ENCODE assay signal across 20 mouse cellular contexts in the genomic region with DNA sequence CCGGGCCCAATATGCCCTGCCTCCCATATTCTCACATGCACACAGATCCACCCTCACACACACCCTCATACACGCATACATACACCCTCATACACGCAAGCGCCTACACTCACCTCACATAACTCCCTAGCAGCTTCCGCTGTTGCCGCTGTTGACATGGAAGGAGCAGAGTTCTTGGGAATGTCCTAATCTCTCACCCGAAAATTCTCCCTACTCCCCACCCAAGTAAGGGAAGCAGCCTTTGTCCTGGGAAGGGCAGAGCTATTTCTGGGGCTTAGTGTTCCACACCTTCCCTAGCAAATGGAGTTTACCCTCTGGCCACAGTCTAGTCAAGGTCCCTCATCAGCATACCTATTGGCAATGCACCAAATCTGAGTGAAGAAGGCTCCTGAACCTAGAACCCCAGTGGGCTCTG. TPM values are rescaled to one million over a fixed set of nuclear protein-coding genes. Genes with fewer than 3 reads are reported as not detected.
DNase-seq lines count a peak whose midpoint lies in the region; ATAC-seq and TF ChIP-seq lines count a peak whose summit lies in the region.
"Had no signal": no experiment of that assay in that cellular context is flagged by ENCODE, and none has a peak within 500 bp of the region (broad histone marks: within the 10 kb centered on the region; RNA-seq: fewer than 3 reads in every experiment).

No protein-coding gene starts in this region.

- DNase-seq in kidney, adult 2 months: peak; percentile 94
- no peak for DNase-seq in ES-E14 (ENCODE audit: low read depth, low spot score)
- peak; percentile 73 to 91 for DNase-seq in kidney, postnatal 36 days
- no peak for DNase-seq in midbrain, embryonic 10.5 days (ENCODE audit: low spot score)
- no peak for DNase-seq in layer of hippocampus, adult 9-10 months (ENCODE audit: low spot score)
- DNase-seq in forebrain, postnatal 0 days: no peak
- DNase-seq: B cell, adult 2 months; cerebellum, adult 8-10 months; gastrocnemius, postnatal 14 days; heart, postnatal 10 days; spleen, adult 18-20 months; thymus, postnatal 4 days had no signal

- no peaks in the 10 kb centered on the region for H3K36me3 ChIP-seq in kidney, adult 2 months (ENCODE audit: control insufficient read depth, insufficient read depth, low read length)
- H3K36me3 ChIP-seq in kidney, embryonic 15.5 days: no peaks in the 10 kb centered on the region
- H3K36me3 ChIP-seq in ES-E14 (ENCODE audit: control insufficient read depth, insufficient read depth, low read length, poor library complexity, severe bottlenecking): no peaks in the 10 kb centered on the region
- H3K36me3 ChIP-seq in intestine, postnatal 0 days (ENCODE audit: control insufficient read depth, insufficient read depth): no peaks in the 10 kb centered on the region
- no peaks in the 10 kb centered on the region for H3K36me3 ChIP-seq in midbrain, embryonic 10.5 days
- H3K36me3 ChIP-seq in forebrain, postnatal 0 days (ENCODE audit: insufficient read depth): no peaks in the 10 kb centered on the region
- H3K36me3 ChIP-seq: embryonic facial prominence, embryonic 10.5 days; hindbrain, embryonic 12.5 days; midbrain, embryonic 13.5 days; neural tube, embryonic 15.5 days had no signal

- H3K9ac ChIP-seq in kidney, embryonic 15.5 days: no peak overlapping the region
- peak overlapping the region; percentile 58 for H3K9ac ChIP-seq in ES-E14 (ENCODE audit: insufficient read depth, low read depth, low read length, poor library complexity, severe bottlenecking)
- H3K9ac ChIP-seq in intestine, postnatal 0 days (ENCODE audit: low read depth, low read length): no peak overlapping the region
- H3K9ac ChIP-seq in forebrain, postnatal 0 days: no peak overlapping the region
- H3K9ac ChIP-seq: hindbrain, embryonic 12.5 days; liver, embryonic 14.5 days; midbrain, embryonic 13.5 days; neural tube, embryonic 15.5 days had no signal

- TF ChIP-seq POLR2A in kidney, adult 2 months (IDR thresholded peaks at IDR 0.05; ENCODE audit: low read depth, low read length): no peak

- no peak for ATAC-seq in kidney, embryonic 15.5 days (replicated peaks; ENCODE audit: low FRiP score)
- ATAC-seq in intestine, postnatal 0 days: peak; percentile 84
- no peak for ATAC-seq in forebrain, postnatal 0 days
- ATAC-seq: lung, postnatal 0 days; midbrain, embryonic 13.5 days had no signal

- in situ Hi-C loops in ES-E14 (cut with MboI; ENCODE audit: low sequenced_read_pairs in 2 of 2, unreplicated experiment in 2 of 2): no loop called here

- H3K27ac ChIP-seq in kidney, adult 2 months (ENCODE audit: insufficient read depth, low read depth, low read length): peak overlapping the region; percentile 96
- no peak overlapping the region for H3K27ac ChIP-seq in kidney, embryonic 15.5 days
- peak overlapping the region; percentile 65 for H3K27ac ChIP-seq in ES-E14 (ENCODE audit: insufficient read depth, low read depth, low read length, poor library complexity, severe bottlenecking)
- peak overlapping the region; percentile 77 for H3K27ac ChIP-seq in intestine, postnatal 0 days (ENCODE audit: low read depth, low read length)
- no peak overlapping the region for H3K27ac ChIP-seq in midbrain, embryonic 10.5 days (replicated peaks)
- no peak overlapping the region for H3K27ac ChIP-seq in forebrain, postnatal 0 days (ENCODE audit: low read depth, low read length)
- H3K27ac ChIP-seq: embryonic facial prominence, embryonic 10.5 days; hindbrain, embryonic 12.5 days; liver, embryonic 14.5 days; midbrain, embryonic 13.5 days; neural tube, embryonic 15.5 days had no signal

- H3K4me3 ChIP-seq in kidney, adult 2 months (ENCODE audit: insufficient read depth, low read depth, low read length): peak overlapping the region; percentile 48
- no peak overlapping the region for H3K4me3 ChIP-seq in kidney, embryonic 15.5 days (replicated peaks)
- H3K4me3 ChIP-seq in ES-E14 (ENCODE audit: insufficient read depth in 1 of 2, low read depth in 1 of 2, low read length in 2 of 2, poor library complexity in 1 of 2, severe bottlenecking in 1 of 2): peak overlapping the region; percentile 3 to 57; a peak in 3 of 4 replicates
- H3K4me3 ChIP-seq in intestine, postnatal 0 days (ENCODE audit: low read depth, low read length): no peak overlapping the region
- no peak overlapping the region for H3K4me3 ChIP-seq in midbrain, embryonic 10.5 days
- no peak overlapping the region for H3K4me3 ChIP-seq in forebrain, postnatal 0 days (ENCODE audit: low read depth, low read length)
- H3K4me3 ChIP-seq: embryonic facial prominence, embryonic 10.5 days; hindbrain, embryonic 12.5 days; midbrain, embryonic 13.5 days; neural tube, embryonic 15.5 days had no signal

- TF ChIP-seq CTCF in kidney, adult 2 months (conservative IDR thresholded peaks at IDR 0.05; ENCODE audit: insufficient read depth, insufficient read length, low read depth, low read length): no peak
- no peak for TF ChIP-seq CTCF in intestine, postnatal 0 days (IDR thresholded peaks at IDR 0.05; ENCODE audit: low read depth)
- TF ChIP-seq CTCF in forebrain, postnatal 0 days (IDR thresholded peaks at IDR 0.05; ENCODE audit: low read depth): no peak

- H3K4me2 ChIP-seq in kidney, embryonic 15.5 days: no peak overlapping the region
- peak overlapping the region; percentile 37 for H3K4me2 ChIP-seq in intestine, postnatal 0 days (replicated peaks; ENCODE audit: low read depth)
- H3K4me2 ChIP-seq in forebrain, postnatal 0 days (ENCODE audit: low read depth): no peak overlapping the region
- H3K4me2 ChIP-seq: hindbrain, embryonic 12.5 days; midbrain, embryonic 13.5 days; neural tube, embryonic 15.5 days had no signal

- H3K27me3 ChIP-seq in kidney, adult 2 months (replicated peaks; ENCODE audit: control insufficient read depth, insufficient read depth, low read length): no peaks in the 10 kb centered on the region
- no peaks in the 10 kb centered on the region for H3K27me3 ChIP-seq in kidney, embryonic 15.5 days
- no peaks in the 10 kb centered on the region for H3K27me3 ChIP-seq in intestine, postnatal 0 days (replicated peaks; ENCODE audit: control insufficient read depth, insufficient read depth, low read length)
- no peaks in the 10 kb centered on the region for H3K27me3 ChIP-seq in midbrain, embryonic 10.5 days (ENCODE audit: low read depth, poor library complexity, severe bottlenecking)
- no peaks in the 10 kb centered on the region for H3K27me3 ChIP-seq in forebrain, postnatal 0 days (ENCODE audit: insufficient read depth, low read length)
- H3K27me3 ChIP-seq: hindbrain, embryonic 12.5 days; midbrain, embryonic 13.5 days; neural tube, embryonic 15.5 days had no signal

- WGBS in kidney, adult 2 months: 70% methylated on average over 7 of the region's 7 CpGs
- 90% methylated on average over 7 of the region's 7 CpGs for WGBS in kidney, embryonic 15.5 days
- WGBS in intestine, postnatal 0 days: 50% methylated on average over 7 of the region's 7 CpGs
- WGBS in midbrain, embryonic 10.5 days: 91% methylated on average over 7 of the region's 7 CpGs
- 88% methylated on average over 7 of the region's 7 CpGs for WGBS in forebrain, postnatal 0 days

- peaks cover 11% of the 10 kb centered on the region; the same call in 1 of the 2 replicates for H3K4me1 ChIP-seq in kidney, adult 2 months (ENCODE audit: control insufficient read depth, insufficient read depth, low read length)
- H3K4me1 ChIP-seq in kidney, embryonic 15.5 days: peaks cover 14% of the 10 kb centered on the region
- peaks cover 5 to 33% of the 10 kb centered on the region in 2 experiments; a peak in 3 of 4 replicates for H3K4me1 ChIP-seq in ES-E14 (ENCODE audit: control insufficient read depth in 2 of 2, insufficient read depth in 2 of 2, low read length in 2 of 2, poor library complexity in 1 of 2)
- H3K4me1 ChIP-seq in intestine, postnatal 0 days (replicated peaks; ENCODE audit: control insufficient read depth, insufficient read depth, low read length): peaks cover 13% of the 10 kb centered on the region
- H3K4me1 ChIP-seq in midbrain, embryonic 10.5 days: 0 out of 2 replicates have a peak, but pooled peaks cover 4% of the 10 kb centered on the region
- H3K4me1 ChIP-seq in forebrain, postnatal 0 days (ENCODE audit: insufficient read depth): no peaks in the 10 kb centered on the region
- H3K4me1 ChIP-seq: midbrain, embryonic 13.5 days; neural tube, embryonic 15.5 days had no signal

- no peaks in the 10 kb centered on the region for H3K9me3 ChIP-seq in kidney, embryonic 15.5 days (replicated peaks)
- no peaks in the 10 kb centered on the region for H3K9me3 ChIP-seq in ES-E14 (ENCODE audit: control insufficient read depth, insufficient read depth, low read depth, low read length)
- no peaks in the 10 kb centered on the region for H3K9me3 ChIP-seq in intestine, postnatal 0 days (ENCODE audit: control insufficient read depth)
- H3K9me3 ChIP-seq in midbrain, embryonic 10.5 days (replicated peaks): no peaks in the 10 kb centered on the region
- H3K9me3 ChIP-seq in forebrain, postnatal 0 days (ENCODE audit: low read length): no peaks in the 10 kb centered on the region
- H3K9me3 ChIP-seq: embryonic facial prominence, embryonic 10.5 days; hindbrain, embryonic 12.5 days; midbrain, embryonic 13.5 days; neural tube, embryonic 15.5 days had no signal

TF ChIP-seq in ES-E14, 5 proteins besides CTCF, POLR2A, EP300 and RAD21 (continues in another document):
- TF ChIP-seq HCFC1 (IDR thresholded peaks at IDR 0.05; ENCODE audit: borderline replicate concordance, insufficient read depth, low read length) (no peak), ZC3H11A (IDR thresholded peaks at IDR 0.05; ENCODE audit: borderline replicate concordance, low read depth, low read length) (no peak), ZNF384 (IDR thresholded peaks at IDR 0.05; ENCODE audit: low read depth, low read length) (no peak), MAFK (IDR thresholded peaks at IDR 0.05; ENCODE audit: insufficient read depth, low read depth, low read length) (no peak)

RNA-seq across cellular contexts. Expression of gene Slc20a1, which starts 49.1 kb away (rescaled TPM):
- 14.0 and 14.7 TPM in 2 replicates for polyA plus RNA-seq in kidney, adult 2 months (2012; rRNA removed)
- 28.1 and 30.2 TPM in 2 replicates for polyA plus RNA-seq in kidney, embryonic 15.5 days (2015; fragmentation: Nextera tagmentation; extraction: Ambion mirVana)
- total RNA-seq in ES-E14 (2012; rRNA removed): 309 and 509 TPM in 2 replicates
- polyA plus RNA-seq in intestine, postnatal 0 days (2015; fragmentation: Nextera tagmentation; extraction: Ambion mirVana): 14.4 and 16.0 TPM in 2 replicates
- polyA plus RNA-seq in midbrain, embryonic 10.5 days (2016; fragmentation: Nextera tagmentation; extraction: Ambion mirVana): 53.7 and 55.6 TPM in 2 replicates
- total RNA-seq in forebrain, postnatal 0 days (2014; rRNA removed): 68.7 and 73.5 TPM in 2 replicates
- 27.4 and 36.5 TPM in 2 replicates for polyA plus RNA-seq in forebrain, postnatal 0 days (2015; fragmentation: Nextera tagmentation; extraction: Ambion mirVana)

RNA-seq across cellular contexts. Expression of gene Ckap2l, which starts 49.3 kb away (rescaled TPM):
- 0.07 and 0.13 TPM in 2 replicates for polyA plus RNA-seq in kidney, adult 2 months (2012; rRNA removed)
- polyA plus RNA-seq in kidney, embryonic 15.5 days (2015; fragmentation: Nextera tagmentation; extraction: Ambion mirVana): 46.4 and 49.5 TPM in 2 replicates
- total RNA-seq in ES-E14 (2012; rRNA removed): 14.7 and 15.8 TPM in 2 replicates
- 9.2 and 11.0 TPM in 2 replicates for polyA plus RNA-seq in intestine, postnatal 0 days (2015; fragmentation: Nextera tagmentation; extraction: Ambion mirVana)
- polyA plus RNA-seq in midbrain, embryonic 10.5 days (2016; fragmentation: Nextera tagmentation; extraction: Ambion mirVana): 64.6 and 69.7 TPM in 2 replicates
- total RNA-seq in forebrain, postnatal 0 days (2014; rRNA removed): 5.3 and 9.1 TPM in 2 replicates
- polyA plus RNA-seq in forebrain, postnatal 0 days (2015; fragmentation: Nextera tagmentation; extraction: Ambion mirVana): 8.9 and 9.8 TPM in 2 replicates

Comparison
In these comparisons a context has a peak if more than half of its experiments do, and no peak if none do; other contexts are left out.
1. H3K27ac ChIP-seq: peak in kidney, adult 2 months (single experiment), ES-E14 (single experiment) and intestine, postnatal 0 days (single experiment); none in kidney, embryonic 15.5 days (single experiment), midbrain, embryonic 10.5 days (single experiment) and forebrain, postnatal 0 days (single experiment).
2. H3K4me3 ChIP-seq: peak in kidney, adult 2 months (single experiment) and ES-E14 (2 of 2); none in kidney, embryonic 15.5 days (single experiment), intestine, postnatal 0 days (single experiment), midbrain, embryonic 10.5 days (single experiment) and forebrain, postnatal 0 days (single experiment).
3. DNase-seq: peak in kidney, adult 2 months (single experiment) and kidney, postnatal 36 days (2 of 2); none in ES-E14 (single experiment), midbrain, embryonic 10.5 days (single experiment), layer of hippocampus, adult 9-10 months (single experiment) and forebrain, postnatal 0 days (single experiment).